Mouse (Mus musculus): ENCODE data around the gene Atp2a1.

The Atp2a1 gene

GRCm38 (mm10) chr7:126450641-126451040, 12.3 kb downstream of the Atp2a1 start:
- no peak for DNase-seq (ENCODE audit: low spot score in 2 of 2)

- no peak for DNase-seq (ENCODE audit: low spot score in 2 of 2)
Observed at GRCm38 (mm10) chr7:126449991-126450390, 12.9 kb downstream of the Atp2a1 start.

- no peak for DNase-seq (ENCODE audit: low spot score in 2 of 2)
Observed at GRCm38 (mm10) chr7:126448481-126448880, 14.4 kb downstream of the Atp2a1 start.

GRCm38 (mm10) chr7:126446217-126446616, 16.7 kb downstream of the Atp2a1 start:
- no peak for DNase-seq (ENCODE audit: low spot score in 2 of 2)

GRCm38 (mm10) chr7:126445104-126445815, 17.6 kb downstream of the Atp2a1 start:
- DNase-seq (ENCODE audit: low spot score in 2 of 2), result no peak

- DNase-seq (ENCODE audit: low spot score in 2 of 2), result no peak
Observed at GRCm38 (mm10) chr7:126444536-126444935, 18.4 kb downstream of the Atp2a1 start.

GRCm38 (mm10) chr7:126443997-126444396, 18.9 kb downstream of the Atp2a1 start:
- no peak for DNase-seq (ENCODE audit: low spot score in 2 of 2)

GRCm38 (mm10) chr7:126440134-126440533, 22.8 kb downstream of the Atp2a1 start:
- DNase-seq (ENCODE audit: low spot score in 2 of 2), result no peak

GRCm38 (mm10) chr7:126436851-126437250, 26.1 kb downstream of the Atp2a1 start:
- DNase-seq (ENCODE audit: low spot score in 2 of 2), result peak in 1 of 2 experiments; percentile 43

- no peak for DNase-seq (ENCODE audit: low spot score in 2 of 2)
Observed at GRCm38 (mm10) chr7:126435801-126436200, 27.1 kb downstream of the Atp2a1 start.

- DNase-seq (ENCODE audit: low spot score in 2 of 2), result no peak
Observed at GRCm38 (mm10) chr7:126434726-126435125, 28.2 kb downstream of the Atp2a1 start.

- DNase-seq (ENCODE audit: low spot score in 2 of 2), result no peak
Observed at GRCm38 (mm10) chr7:126430167-126430566, 32.7 kb downstream of the Atp2a1 start.

GRCm38 (mm10) chr7:126429503-126429898, 33.4 kb downstream of the Atp2a1 start:
- DNase-seq (ENCODE audit: low spot score in 2 of 2), result no peak

- DNase-seq (ENCODE audit: low spot score in 2 of 2), result peak; percentile 90 to 93
Observed at GRCm38 (mm10) chr7:126428631-126429502, 34.0 kb downstream of the Atp2a1 start, which contains the start of gene Rabep2. Rabep2 (plus strand) TSS chr7:126428759.

GRCm38 (mm10) chr7:126428154-126428553, 34.8 kb downstream of the Atp2a1 start:
- no peak for DNase-seq (ENCODE audit: low spot score in 2 of 2)

GRCm38 (mm10) chr7:126427323-126427860, 35.5 kb downstream of the Atp2a1 start:
- DNase-seq (ENCODE audit: low spot score in 2 of 2), result no peak

GRCm38 (mm10) chr7:126424161-126424560, 38.7 kb downstream of the Atp2a1 start:
- DNase-seq (ENCODE audit: low spot score in 2 of 2), result no peak

- DNase-seq (ENCODE audit: low spot score in 2 of 2), result no peak
Observed at GRCm38 (mm10) chr7:126421756-126422155, 41.2 kb downstream of the Atp2a1 start.

GRCm38 (mm10) chr7:126418496-126418895, 44.4 kb downstream of the Atp2a1 start:
- no peak for DNase-seq (ENCODE audit: low spot score in 2 of 2)

- no peak for DNase-seq (ENCODE audit: low spot score in 2 of 2)
Observed at GRCm38 (mm10) chr7:126417606-126418005, 45.3 kb downstream of the Atp2a1 start.

GRCm38 (mm10) chr7:126417045-126417444, 45.9 kb downstream of the Atp2a1 start:
- no peak for DNase-seq (ENCODE audit: low spot score in 2 of 2)

GRCm38 (mm10) chr7:126416615-126417014, 46.3 kb downstream of the Atp2a1 start:
- no peak for DNase-seq (ENCODE audit: low spot score in 2 of 2)

Data from heart, adult 9 months (tissue).